Mouse (Mus musculus) MEL (cell line): ENCODE data around the gene Dync1li2. TPM values are rescaled to one million over a fixed set of nuclear protein-coding genes. Genes with fewer than 3 reads are reported as not detected.

Experiments
- DNase-seq: peaks from one replicate; pipeline ENCODE4 v3.0.0; 2011; ENCODE audit warnings: low read depth, low spot score
- H3K27ac ChIP-seq: 2 replicates; pipeline ENCODE4 v1.5.1; 2012; ENCODE audit warnings: low read depth, mild to moderate bottlenecking, control low read depth, low read length, moderate library complexity; ENCODE audit not compliant: control insufficient read depth
- H3K27me3 ChIP-seq, 2 experiments: fragments of 150-350 bp in 1 of 2; sonication (generic) in 1 of 2; 2 replicates each; pipeline ENCODE4 v1.6.1; 2012; ENCODE audit warnings: low read length in 2 of 2, mild to moderate bottlenecking in 2 of 2, improper control_type of control experiment in 1 of 2, moderate library complexity in 1 of 2; ENCODE audit not compliant: insufficient read depth in 2 of 2, control insufficient read depth in 1 of 2
- H3K36me3 ChIP-seq, 2 experiments: 2 replicates each; pipeline ENCODE4 v1.6.1; 2012 to 2014; ENCODE audit warnings: low read length in 2 of 2, improper control_type of control experiment in 1 of 2, inconsistent platforms in 1 of 2, mild to moderate bottlenecking in 1 of 2; ENCODE audit not compliant: insufficient read depth in 2 of 2, control insufficient read depth in 1 of 2
- H3K4me1 ChIP-seq, 2 experiments: fragments of 150-350 bp in 1 of 2; sonication (generic) in 1 of 2; 2 replicates each; pipeline ENCODE4 v1.6.1; 2012; ENCODE audit warnings: low read length in 2 of 2, improper control_type of control experiment in 1 of 2, mild to moderate bottlenecking in 1 of 2; ENCODE audit not compliant: insufficient read depth in 2 of 2, control insufficient read depth in 1 of 2
- H3K4me3 ChIP-seq, 2 experiments: fragments of 150-350 bp in 1 of 2; sonication (generic) in 1 of 2; 2 replicates each; pipeline ENCODE4 v1.5.1; 2012; ENCODE audit warnings: low read depth in 2 of 2, low read length in 2 of 2, mild to moderate bottlenecking in 2 of 2, moderate library complexity in 2 of 2, control low read depth in 1 of 2, improper control_type of control experiment in 1 of 2; ENCODE audit not compliant: control insufficient read depth in 1 of 2, insufficient read depth in 1 of 2
- H3K79me2 ChIP-seq: 2 replicates; pipeline ENCODE4 v1.6.1; 2012; ENCODE audit warnings: mild to moderate bottlenecking, low read length, moderate library complexity; ENCODE audit not compliant: control insufficient read depth, poor library complexity, insufficient read depth
- H3K9ac ChIP-seq: 2 replicates; pipeline ENCODE4 v1.6.1; 2012; ENCODE audit warnings: low read depth, mild to moderate bottlenecking, control low read depth, low read length, moderate library complexity; ENCODE audit not compliant: control insufficient read depth, poor library complexity, severe bottlenecking
- H3K9me3 ChIP-seq: fragments of 150-350 bp; sonication (generic); replicated peaks from 2 replicates; pipeline ENCODE4 v1.6.1; 2012; ENCODE audit warnings: mild to moderate bottlenecking, low read length, improper control_type of control experiment, moderate library complexity; ENCODE audit not compliant: insufficient read depth
- BHLHE40 ChIP-seq: IDR thresholded peaks from 2 replicates; pipeline ENCODE4 v1.6.1; 2012; ENCODE audit warnings: low read depth, mild to moderate bottlenecking, inconsistent platforms, low read length, improper control_type of control experiment, borderline replicate concordance
- CHD1 ChIP-seq: IDR thresholded peaks from 2 replicates; pipeline ENCODE4 v1.6.1; 2012; ENCODE audit warnings: low read depth, mild to moderate bottlenecking, inconsistent platforms, low read length, improper control_type of control experiment
- CTCF ChIP-seq, 3 experiments: IDR thresholded peaks in 2 of 3; conservative IDR thresholded peaks in 1 of 3; 2 replicates each; pipeline ENCODE4 v1.5.1; 2011 to 2012; ENCODE audit warnings: low read length in 3 of 3, low read depth in 2 of 3, mild to moderate bottlenecking in 2 of 3, improper control_type of control experiment in 1 of 3, inconsistent platforms in 1 of 3, mixed read lengths in 1 of 3, moderate library complexity in 1 of 3; ENCODE audit not compliant: control insufficient read depth in 1 of 3, insufficient read depth in 1 of 3, poor library complexity in 1 of 3, severe bottlenecking in 1 of 3
- E2F4 ChIP-seq: IDR thresholded peaks from 2 replicates; pipeline ENCODE4 v1.6.1; 2011; ENCODE audit warnings: low read depth, low read length, improper control_type of control experiment, borderline replicate concordance
- ELF1 ChIP-seq: IDR thresholded peaks from 2 replicates; pipeline ENCODE4 v1.6.1; 2014; ENCODE audit warnings: low read depth, mild to moderate bottlenecking, inconsistent platforms, low read length, improper control_type of control experiment, moderate library complexity
- EP300 ChIP-seq, 2 experiments: IDR thresholded peaks; 2 replicates each; pipeline ENCODE4 v1.6.1; 2011; ENCODE audit warnings: improper control_type of control experiment in 2 of 2, low read length in 2 of 2, low read depth in 1 of 2, mild to moderate bottlenecking in 1 of 2
- ETS1 ChIP-seq: IDR thresholded peaks from 2 replicates; pipeline ENCODE4 v1.6.1; 2012; ENCODE audit warnings: low read depth, mild to moderate bottlenecking, inconsistent platforms, low read length, improper control_type of control experiment, moderate library complexity
- HCFC1 ChIP-seq: IDR thresholded peaks from 2 replicates; pipeline ENCODE4 v1.6.1; 2012; ENCODE audit warnings: low read depth, mild to moderate bottlenecking, inconsistent platforms, low read length, improper control_type of control experiment, moderate library complexity
- JUND ChIP-seq: IDR thresholded peaks from 2 replicates; pipeline ENCODE4 v1.6.1; 2011; ENCODE audit warnings: low read depth, mild to moderate bottlenecking, improper control_type of control experiment, low read length
- KAT2A ChIP-seq: conservative IDR thresholded peaks from 2 replicates; pipeline ENCODE4 v1.6.1; 2012; ENCODE audit warnings: low read depth, low read length, improper control_type of control experiment, inconsistent platforms
- MAX ChIP-seq: IDR thresholded peaks from 2 replicates; pipeline ENCODE4 v1.6.1; 2011; ENCODE audit warnings: low read length, improper control_type of control experiment
- MAZ ChIP-seq: IDR thresholded peaks from 2 replicates; pipeline ENCODE4 v1.6.1; 2012; ENCODE audit warnings: low read depth, mild to moderate bottlenecking, inconsistent platforms, low read length, improper control_type of control experiment
- MXI1 ChIP-seq: IDR thresholded peaks from 2 replicates; pipeline ENCODE4 v1.6.1; 2011; ENCODE audit warnings: mild to moderate bottlenecking, low read depth, low read length, improper control_type of control experiment
- MYB ChIP-seq: IDR thresholded peaks from 2 replicates; pipeline ENCODE4 v1.6.1; 2011; ENCODE audit warnings: mild to moderate bottlenecking, low read depth, low read length, improper control_type of control experiment
- MYC ChIP-seq: IDR thresholded peaks from 2 replicates; pipeline ENCODE4 v1.6.1; 2011; ENCODE audit warnings: low read depth, mild to moderate bottlenecking, low read length, improper control_type of control experiment, moderate library complexity
- POLR2AphosphoS2 ChIP-seq: IDR thresholded peaks from 2 replicates; pipeline ENCODE4 v1.6.1; 2011; ENCODE audit warnings: low read length, improper control_type of control experiment
- POLR2AphosphoS5 ChIP-seq: IDR thresholded peaks from 2 replicates; pipeline ENCODE4 v1.6.1; 2012; ENCODE audit warnings: low read depth, borderline replicate concordance, mild to moderate bottlenecking, inconsistent platforms, low read length, moderate library complexity, mixed read lengths
- RCOR1 ChIP-seq: IDR thresholded peaks from 2 replicates; pipeline ENCODE4 v1.6.1; 2012; ENCODE audit warnings: low read depth, mild to moderate bottlenecking, inconsistent platforms, low read length, improper control_type of control experiment
- SIN3A ChIP-seq: IDR thresholded peaks from 2 replicates; pipeline ENCODE4 v1.6.1; 2012; ENCODE audit warnings: low read length, improper control_type of control experiment, inconsistent platforms
- SMC3 ChIP-seq: IDR thresholded peaks from 2 replicates; pipeline ENCODE4 v1.6.1; 2011; ENCODE audit warnings: low read depth, low read length, improper control_type of control experiment
- TAL1 ChIP-seq: IDR thresholded peaks from 2 replicates; pipeline ENCODE4 v1.6.1; 2012; ENCODE audit warnings: mild to moderate bottlenecking, inconsistent platforms, low read length, moderate library complexity, mixed read lengths
- TBP ChIP-seq: IDR thresholded peaks from 2 replicates; pipeline ENCODE4 v1.8.0; 2011; ENCODE audit warnings: low read depth, low read length, improper control_type of control experiment
- TCF12 ChIP-seq: IDR thresholded peaks from 2 replicates; pipeline ENCODE4 v1.6.1; 2014; ENCODE audit warnings: low read depth, mild to moderate bottlenecking, inconsistent platforms, low read length, improper control_type of control experiment, moderate library complexity
- USF1 ChIP-seq: IDR thresholded peaks from 2 replicates; pipeline ENCODE4 v1.6.1; 2014; ENCODE audit warnings: low read depth, mild to moderate bottlenecking, inconsistent platforms, low read length, improper control_type of control experiment, moderate library complexity
- ZKSCAN1 ChIP-seq: IDR thresholded peaks from 2 replicates; pipeline ENCODE4 v1.6.1; 2012; ENCODE audit warnings: low read depth, mild to moderate bottlenecking, inconsistent platforms, low read length, improper control_type of control experiment, moderate library complexity
- polyA plus RNA-seq, 2 experiments: library from polyadenylated mRNA; stranded (reverse) in 1 of 2; unstranded in 1 of 2; fragments of >175 nt in 1 of 2; fragments of >200 nt in 1 of 2; gene quantifications; 2 replicates each; pipeline versions ENCODE4 v1.2.1 to v1.2.4; 2012; ENCODE audit warnings: low replicate concordance in 2 of 2, low read depth in 1 of 2; ENCODE audit not compliant: insufficient read length in 2 of 2, insufficient read depth in 1 of 2, missing spikeins in 1 of 2
- total RNA-seq: library from RNA; depleted of rRNA; stranded (reverse); fragments of 300-350 nt; gene quantifications from 2 replicates; pipeline ENCODE4 v1.2.3, GENCODE M21; 2012

The Dync1li2 gene
- total and polyA plus RNA-seq, 3 experiments, result 22.4 to 23.8 TPM; not detected in 1

- peak overlapping the region; percentile 74 for H3K27ac ChIP-seq
- TF ChIP-seq CTCF (IDR thresholded peaks at IDR 0.05 in 2 of 3, conservative IDR thresholded peaks at IDR 0.05 in 1 of 3; ENCODE audit: control insufficient read depth in 1 of 3, insufficient read depth in 1 of 3, low read depth in 2 of 3, low read length in 3 of 3, poor library complexity in 1 of 3, severe bottlenecking in 1 of 3), result no peak
- TF ChIP-seq ETS1, result peak; percentile 99
- TF ChIP-seq HCFC1, result 0 out of 2 replicates have a peak, but pooled peaks have one; percentile 27
- no peak; the same call in 1 of the 2 replicates for TF ChIP-seq BHLHE40
- peak in 1 of 2 experiments; percentile 52; a peak in 2 of 4 replicates for TF ChIP-seq EP300 (IDR thresholded peaks at IDR 0.05; ENCODE audit: low read depth in 1 of 2, low read length in 2 of 2)
- peak; percentile 34 for TF ChIP-seq KAT2A
- peak; percentile 73 for TF ChIP-seq MXI1
- no peak for TF ChIP-seq SMC3
- no peak for TF ChIP-seq CHD1
- peak; percentile 47 for TF ChIP-seq MAX
- peak; percentile 64; the same call in 1 of the 2 replicates for TF ChIP-seq ELF1
- TF ChIP-seq TBP, result 0 out of 2 replicates have a peak, but pooled peaks have one; percentile 18
- TF ChIP-seq TAL1, result no peak
- TF ChIP-seq POLR2AphosphoS2, result peak; percentile 59; the same call in 1 of the 2 replicates
- peak; percentile 92 for TF ChIP-seq MAZ
- peak; percentile 70; the same call in 1 of the 2 replicates for TF ChIP-seq JUND
- TF ChIP-seq TCF12, result peak; percentile 51
- TF ChIP-seq RCOR1, result 0 out of 2 replicates have a peak, but pooled peaks have one; percentile 42
- TF ChIP-seq MYB, result no peak
- TF ChIP-seq SIN3A, result peak; percentile 71
- 0 out of 2 replicates have a peak, but pooled peaks have one; percentile 35 for TF ChIP-seq MYC
- peaks cover 9% of the 10 kb centered on the region for H3K79me2 ChIP-seq
- DNase-seq, result peak; percentile 91
- peaks cover 27 to 34% of the 10 kb centered on the region in 2 experiments for H3K36me3 ChIP-seq
- H3K27me3 ChIP-seq, result no peaks in the 10 kb centered on the region
- peaks cover 6 to 29% of the 10 kb centered on the region in 2 experiments for H3K4me1 ChIP-seq
- H3K9me3 ChIP-seq, result no peaks in the 10 kb centered on the region
- H3K4me3 ChIP-seq, result no peak overlapping the region
- peak overlapping the region; percentile 34; the same call in 1 of the 2 replicates for H3K9ac ChIP-seq
These were observed 6.8 kb downstream of the Dync1li2 start for GRCm38 (mm10) chr8:104436038-104436437.

- peaks cover 27 to 33% of the 10 kb centered on the region in 2 experiments for H3K36me3 ChIP-seq
- TF ChIP-seq MXI1 (no peak), USF1 (no peak), POLR2AphosphoS5 (no peak), E2F4 (no peak), ZKSCAN1 (no peak)
These were observed 8.0 kb downstream of the Dync1li2 start for GRCm38 (mm10) chr8:104434826-104435354.

More at GRCm38 (mm10) chr8:104434826-104435354, 8.0 kb downstream of the Dync1li2 start:
- Histone ChIP-seq H3K27ac (peak overlapping the region; percentile 62), H3K4me1 (peaks cover 6 to 25% of the 10 kb centered on the region in 2 experiments), H3K9ac (peak overlapping the region; percentile 2; the same call in 1 of the 2 replicates), H3K9me3 (no peaks in the 10 kb centered on the region), H3K27me3 (no peaks in the 10 kb centered on the region), H3K4me3 (no peak overlapping the region), H3K79me2 (peaks cover 6% of the 10 kb centered on the region)
- DNase-seq, result no peak
